17 mouse cellular contexts compared by ENCODE assay signal in the genomic region with DNA sequence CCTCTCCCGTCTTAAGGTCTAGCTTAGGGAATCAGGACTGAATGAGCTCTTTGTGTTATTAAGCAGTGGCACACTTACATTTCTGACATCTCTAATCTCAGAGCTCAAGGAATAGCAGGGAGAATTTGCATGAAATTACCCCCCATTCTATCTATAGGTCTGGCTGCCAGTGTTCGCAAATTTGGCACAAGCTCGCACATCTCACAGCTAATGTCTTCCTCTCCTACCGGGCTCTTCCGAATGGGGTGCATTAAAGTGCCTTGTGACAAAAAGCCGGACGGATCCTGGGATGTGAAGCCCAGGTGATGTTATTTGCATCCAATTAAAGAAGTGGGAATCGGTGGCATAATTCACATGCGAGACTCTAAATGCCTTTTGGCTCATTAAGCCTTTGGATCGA.
DNase-seq lines count a peak whose midpoint lies in the region; ATAC-seq and TF ChIP-seq lines count a peak whose summit lies in the region.
"Had no signal": no experiment of that assay in that cellular context is flagged by ENCODE, and none has a peak within 500 bp of the region (broad histone marks: within the 10 kb centered on the region; RNA-seq: fewer than 3 reads in every experiment).

No protein-coding gene starts in this region.

- 45% methylated on average over 10 of the region's 10 CpGs for WGBS in forebrain, embryonic 13.5 days
- 77% methylated on average over 10 of the region's 10 CpGs for WGBS in forebrain, embryonic 11.5 days
- 49% methylated on average over 10 of the region's 10 CpGs for WGBS in hindbrain, embryonic 14.5 days
- WGBS in hindbrain, embryonic 10.5 days = 89% methylated on average over 10 of the region's 10 CpGs
- WGBS in intestine, postnatal 0 days = 87% methylated on average over 10 of the region's 10 CpGs

- no peak for TF ChIP-seq CTCF in intestine, postnatal 0 days (IDR thresholded peaks at IDR 0.05; ENCODE audit: low read depth)

- H3K4me3 ChIP-seq in forebrain, embryonic 13.5 days = no peak overlapping the region
- H3K4me3 ChIP-seq in forebrain, embryonic 11.5 days (ENCODE audit: low read depth, low read length) = no peak overlapping the region
- H3K4me3 ChIP-seq in hindbrain, embryonic 14.5 days (replicated peaks; ENCODE audit: low read length) = no peak overlapping the region
- no peak overlapping the region for H3K4me3 ChIP-seq in hindbrain, embryonic 10.5 days
- no peak overlapping the region for H3K4me3 ChIP-seq in intestine, postnatal 0 days (ENCODE audit: low read depth, low read length)
- H3K4me3 ChIP-seq: heart, embryonic 13.5 days; limb, embryonic 12.5 days; liver, embryonic 12.5 days; myocyte had no signal

- peak overlapping the region; percentile 28 for H3K4me2 ChIP-seq in forebrain, embryonic 13.5 days
- H3K4me2 ChIP-seq in forebrain, embryonic 11.5 days (ENCODE audit: low read depth, low read length, severe bottlenecking) = no peak overlapping the region
- no peak overlapping the region for H3K4me2 ChIP-seq in hindbrain, embryonic 14.5 days (replicated peaks)
- H3K4me2 ChIP-seq in intestine, postnatal 0 days (replicated peaks; ENCODE audit: low read depth) = no peak overlapping the region
- H3K4me2 ChIP-seq: heart, embryonic 13.5 days; limb, embryonic 12.5 days; liver, embryonic 12.5 days had no signal

- no peaks in the 10 kb centered on the region for H3K9me3 ChIP-seq in forebrain, embryonic 13.5 days (replicated peaks)
- no peaks in the 10 kb centered on the region for H3K9me3 ChIP-seq in forebrain, embryonic 11.5 days (ENCODE audit: control insufficient read depth, low read length)
- no peaks in the 10 kb centered on the region for H3K9me3 ChIP-seq in hindbrain, embryonic 14.5 days (ENCODE audit: control insufficient read depth, low read length)
- no peaks in the 10 kb centered on the region for H3K9me3 ChIP-seq in hindbrain, embryonic 10.5 days
- H3K9me3 ChIP-seq in intestine, postnatal 0 days (ENCODE audit: control insufficient read depth) = no peaks in the 10 kb centered on the region
- H3K9me3 ChIP-seq: limb, embryonic 12.5 days had no signal

- H3K4me1 ChIP-seq in forebrain, embryonic 13.5 days = peaks cover 34% of the 10 kb centered on the region
- H3K4me1 ChIP-seq in forebrain, embryonic 11.5 days (replicated peaks; ENCODE audit: control insufficient read depth, insufficient read depth, low read length) = no peaks in the 10 kb centered on the region
- peaks cover 22% of the 10 kb centered on the region for H3K4me1 ChIP-seq in hindbrain, embryonic 14.5 days (replicated peaks; ENCODE audit: control insufficient read depth, insufficient read depth, low read length)
- no peaks in the 10 kb centered on the region; the same call in 1 of the 2 replicates for H3K4me1 ChIP-seq in hindbrain, embryonic 10.5 days (replicated peaks)
- no peaks in the 10 kb centered on the region for H3K4me1 ChIP-seq in intestine, postnatal 0 days (replicated peaks; ENCODE audit: control insufficient read depth, insufficient read depth, low read length)
- H3K4me1 ChIP-seq: limb, embryonic 12.5 days; liver, embryonic 12.5 days had no signal

- peak overlapping the region; percentile 44 for H3K27ac ChIP-seq in forebrain, embryonic 13.5 days
- H3K27ac ChIP-seq in forebrain, embryonic 11.5 days (ENCODE audit: low read depth, low read length) = no peak overlapping the region
- H3K27ac ChIP-seq in hindbrain, embryonic 14.5 days = 0 out of 2 replicates have a peak overlapping the region, but pooled peaks have one; percentile 22
- H3K27ac ChIP-seq in hindbrain, embryonic 10.5 days = no peak overlapping the region
- H3K27ac ChIP-seq in intestine, postnatal 0 days (ENCODE audit: low read depth, low read length) = no peak overlapping the region
- H3K27ac ChIP-seq: heart, embryonic 13.5 days; limb, embryonic 12.5 days; liver, embryonic 12.5 days had no signal

- no peaks in the 10 kb centered on the region for H3K27me3 ChIP-seq in forebrain, embryonic 13.5 days
- H3K27me3 ChIP-seq in forebrain, embryonic 11.5 days (ENCODE audit: control insufficient read depth, insufficient read depth, low read length) = no peaks in the 10 kb centered on the region
- H3K27me3 ChIP-seq in hindbrain, embryonic 14.5 days (ENCODE audit: control insufficient read depth, insufficient read depth, low read length) = no peaks in the 10 kb centered on the region
- no peaks in the 10 kb centered on the region for H3K27me3 ChIP-seq in hindbrain, embryonic 10.5 days (ENCODE audit: insufficient read depth, poor library complexity, severe bottlenecking)
- H3K27me3 ChIP-seq in intestine, postnatal 0 days (replicated peaks; ENCODE audit: control insufficient read depth, insufficient read depth, low read length) = no peaks in the 10 kb centered on the region
- H3K27me3 ChIP-seq: heart, embryonic 13.5 days; limb, embryonic 12.5 days; liver, embryonic 12.5 days had no signal

- no peaks in the 10 kb centered on the region for H3K36me3 ChIP-seq in forebrain, embryonic 13.5 days (ENCODE audit: poor library complexity, severe bottlenecking)
- no peaks in the 10 kb centered on the region for H3K36me3 ChIP-seq in forebrain, embryonic 11.5 days (ENCODE audit: control insufficient read depth, insufficient read depth, low read length)
- H3K36me3 ChIP-seq in hindbrain, embryonic 14.5 days (replicated peaks; ENCODE audit: control insufficient read depth, insufficient read depth) = no peaks in the 10 kb centered on the region
- H3K36me3 ChIP-seq in hindbrain, embryonic 10.5 days = no peaks in the 10 kb centered on the region
- H3K36me3 ChIP-seq in intestine, postnatal 0 days (ENCODE audit: control insufficient read depth, insufficient read depth) = no peaks in the 10 kb centered on the region
- H3K36me3 ChIP-seq: heart, embryonic 13.5 days; limb, embryonic 12.5 days; liver, embryonic 12.5 days had no signal

- DNase-seq in forebrain, embryonic 11.5 days (ENCODE audit: low spot score) = no peak
- no peak for DNase-seq in hindbrain, embryonic 14.5 days (ENCODE audit: low spot score)
- DNase-seq in hindbrain, embryonic 10.5 days (ENCODE audit: low spot score) = no peak
- DNase-seq in right cerebral cortex, adult 18-20 months = peak; percentile 9
- DNase-seq in right cerebral cortex, postnatal 4 days = no peak
- DNase-seq in urinary bladder, postnatal 14 days (ENCODE audit: low spot score) = no peak
- DNase-seq: adrenal gland, adult 8-10 months; cerebellum, adult 11 months; kidney, adult 9 months; kidney, postnatal 25 days; lung, adult 2 months had no signal

- no peak overlapping the region for H3K9ac ChIP-seq in forebrain, embryonic 13.5 days
- no peak overlapping the region for H3K9ac ChIP-seq in forebrain, embryonic 11.5 days (ENCODE audit: low read length)
- H3K9ac ChIP-seq in hindbrain, embryonic 14.5 days = no peak overlapping the region
- H3K9ac ChIP-seq in intestine, postnatal 0 days (ENCODE audit: low read depth, low read length) = no peak overlapping the region
- H3K9ac ChIP-seq: heart, embryonic 13.5 days; limb, embryonic 12.5 days; liver, embryonic 12.5 days had no signal

- peak; percentile 58; the same call in 1 of the 2 replicates for ATAC-seq in forebrain, embryonic 13.5 days
- ATAC-seq in forebrain, embryonic 11.5 days (replicated peaks; ENCODE audit: low FRiP score) = no peak
- no peak for ATAC-seq in hindbrain, embryonic 14.5 days (ENCODE audit: low FRiP score)
- no peak for ATAC-seq in intestine, postnatal 0 days
- ATAC-seq: liver, embryonic 12.5 days had no signal

Comparison
In these comparisons a context has a peak if more than half of its experiments do, and no peak if none do; other contexts are left out.
1. H3K27ac ChIP-seq: peak in forebrain, embryonic 13.5 days (single experiment) and hindbrain, embryonic 14.5 days (single experiment); none in forebrain, embryonic 11.5 days (single experiment), hindbrain, embryonic 10.5 days (single experiment) and intestine, postnatal 0 days (single experiment).